Mouse (Mus musculus): ENCODE results near the gene Krt88. TPM values are rescaled to one million over a fixed set of nuclear protein-coding genes. Genes with fewer than 3 reads are reported as not detected.

Krt88 gene
- not detected for polyA plus RNA-seq (2017; shearing (Covaris generic))

GRCm38 (mm10) chr15:101447444-101447843 is at the start of gene Krt88:
Krt88 (plus strand) TSS chr15:101447744.

GRCm38 (mm10) chr15:101410775-101411174 is 36.8 kb upstream of the Krt88 start, which contains the start of gene Krt7:
Krt7 (plus strand) TSS chr15:101411043.

GRCm38 (mm10) chr15:101438555-101438954 is 9.0 kb upstream of the Krt88 start, which contains the start of gene Krt87:
Krt87 (minus strand) TSS chr15:101438804.

DNA sequence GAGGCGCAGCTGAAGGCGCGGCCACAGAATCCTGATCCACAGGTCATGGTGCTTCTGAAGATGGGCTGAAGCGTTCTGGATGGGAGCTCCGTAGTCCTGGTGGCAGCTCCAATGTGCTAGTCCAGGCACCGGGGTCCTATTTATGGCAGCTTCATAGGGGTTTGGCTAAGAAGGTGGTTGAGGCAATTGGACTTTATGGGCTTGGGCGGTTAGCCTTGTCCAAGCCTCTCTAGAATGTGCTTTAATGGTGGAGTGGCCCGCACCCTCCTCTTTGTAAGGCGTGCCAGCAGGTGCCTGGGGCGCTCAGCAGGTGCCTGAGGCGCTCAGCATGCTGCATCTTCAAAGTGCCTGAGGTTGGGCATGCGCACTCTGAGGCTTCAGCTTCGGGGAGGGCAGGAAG is 16.1 kb downstream of the Krt88 start, which contains the start of gene Krt81:
Krt81 (minus strand) TSS at position 101 of the 400 bp plus-strand sequence.

GRCm38 (mm10) chr15:101472952-101473528 is 25.5 kb downstream of the Krt88 start, which contains the start of gene Krt86:
Krt86 (plus strand) TSS chr15:101473478.

DNA sequence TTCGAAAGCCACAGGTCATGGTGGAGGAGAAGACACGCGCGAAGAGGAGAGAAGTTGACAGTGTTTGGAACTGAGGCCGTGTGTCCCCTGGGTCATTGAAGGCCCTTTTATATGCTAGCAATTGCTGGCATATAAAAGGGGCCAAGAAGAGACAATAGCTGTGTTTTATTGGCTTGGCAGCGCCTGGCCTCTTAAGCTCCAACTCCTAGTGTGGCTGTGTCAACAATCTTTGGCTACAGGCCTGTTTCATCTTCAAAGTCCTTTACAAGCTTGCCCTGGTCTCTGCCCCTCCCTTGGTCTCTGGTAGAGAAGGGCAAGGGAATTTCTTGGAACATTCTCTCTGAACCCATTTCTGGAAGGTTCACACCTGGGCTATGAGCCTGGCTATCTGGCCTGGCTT is 43.9 kb downstream of the Krt88 start, which contains the start of gene Krt83:
Krt83 (minus strand) TSS at position 82 of the 400 bp plus-strand sequence.

Other genes starting within 250 kb of the Krt88 start
- gene Grasp, start 223.6 kb upstream of the Krt88 start, polyA plus RNA-seq (2017; shearing (Covaris generic)) = 29.6 TPM
- gene Nr4a1, start 193.5 kb upstream of the Krt88 start, polyA plus RNA-seq (2017; shearing (Covaris generic)) = 1,905 TPM
- 99.9 TPM for gene Atg101, start 163.5 kb upstream of the Krt88 start, polyA plus RNA-seq (2017; shearing (Covaris generic))
- not detected for gene 6030408B16Rik, start 154.5 kb upstream of the Krt88 start, polyA plus RNA-seq (2017; shearing (Covaris generic))
- 0.46 TPM for gene Krt80, start 77.6 kb upstream of the Krt88 start, polyA plus RNA-seq (2017; shearing (Covaris generic))
- 0.21 TPM for gene Krt7, start 36.7 kb upstream of the Krt88 start, polyA plus RNA-seq (2017; shearing (Covaris generic))
- not detected for gene Krt87, start 8.9 kb upstream of the Krt88 start, polyA plus RNA-seq (2017; shearing (Covaris generic))
- not detected for gene Krt81, start 16.0 kb downstream of the Krt88 start, polyA plus RNA-seq (2017; shearing (Covaris generic))
- gene Krt86, start 25.7 kb downstream of the Krt88 start, polyA plus RNA-seq (2017; shearing (Covaris generic)) = not detected
- gene Krt83, start 43.8 kb downstream of the Krt88 start, polyA plus RNA-seq (2017; shearing (Covaris generic)) = 21.6 TPM
- not detected for gene Gm49425, start 69.5 kb downstream of the Krt88 start, polyA plus RNA-seq (2017; shearing (Covaris generic))
- not detected for gene Krt84, start 85.1 kb downstream of the Krt88 start, polyA plus RNA-seq (2017; shearing (Covaris generic))
- gene Krt82, start 102.9 kb downstream of the Krt88 start, polyA plus RNA-seq (2017; shearing (Covaris generic)) = not detected
- not detected for gene Krt90, start 115.2 kb downstream of the Krt88 start, polyA plus RNA-seq (2017; shearing (Covaris generic))
- 0.61 TPM for gene Krt75, start 126.2 kb downstream of the Krt88 start, polyA plus RNA-seq (2017; shearing (Covaris generic))
- not detected for gene Gm5414, start 180.4 kb downstream of the Krt88 start, polyA plus RNA-seq (2017; shearing (Covaris generic))
- gene Gm5478, start 199.6 kb downstream of the Krt88 start, polyA plus RNA-seq (2017; shearing (Covaris generic)) = not detected
- gene Krt6b, start 232.5 kb downstream of the Krt88 start, polyA plus RNA-seq (2017; shearing (Covaris generic)) = not detected
- gene Krt6a, start 246.6 kb downstream of the Krt88 start, polyA plus RNA-seq (2017; shearing (Covaris generic)) = not detected